Mouse (Mus musculus): ENCODE data around the gene Snx3. TPM values are rescaled to one million over a fixed set of nuclear protein-coding genes. Genes with fewer than 3 reads are reported as not detected.

Snx3 gene
- polyA plus RNA-seq, 1 experiment from 2014 or later = 294 TPM

- peaks cover 100% of the 10 kb centered on the region for H3K27me3 ChIP-seq
- DNase-seq = no peak
- no peaks in the 10 kb centered on the region for H3K9me3 ChIP-seq (replicated peaks)
- 2% methylated on average over 41 of the region's 41 CpGs for WGBS (ENCODE audit: insufficient replicate concordance)
- H3K4me3 ChIP-seq (replicated peaks) = peak overlapping the region; percentile 12; the same call in 1 of the 2 replicates
- H3K4me2 ChIP-seq = peak overlapping the region; percentile 14; the same call in 1 of the 2 replicates
- H3K4me1 ChIP-seq (replicated peaks) = peaks cover 23% of the 10 kb centered on the region
- no peak overlapping the region for H3K27ac ChIP-seq
- no peak overlapping the region for H3K9ac ChIP-seq
- H3K36me3 ChIP-seq = no peaks in the 10 kb centered on the region
- no peak for ATAC-seq (ENCODE audit: low read depth)
Measured at GRCm38 (mm10) chr10:42579475-42580130, 77.8 kb downstream of the Snx3 start.

GRCm38 (mm10) chr10:42580131-42580950, 78.5 kb downstream of the Snx3 start:
- WGBS (ENCODE audit: insufficient replicate concordance) = 2% methylated on average over 29 of the region's 29 CpGs
- H3K4me2 ChIP-seq = peak overlapping the region; percentile 14; the same call in 1 of the 2 replicates
- H3K27ac ChIP-seq = no peak overlapping the region
- no peak overlapping the region for H3K9ac ChIP-seq
- no peaks in the 10 kb centered on the region for H3K36me3 ChIP-seq
- no peak for ATAC-seq (ENCODE audit: low read depth)
- no peak for DNase-seq
- peaks cover 100% of the 10 kb centered on the region for H3K27me3 ChIP-seq
- H3K4me1 ChIP-seq (replicated peaks) = peaks cover 23% of the 10 kb centered on the region
- H3K9me3 ChIP-seq (replicated peaks) = no peaks in the 10 kb centered on the region
- H3K4me3 ChIP-seq (replicated peaks) = peak overlapping the region; percentile 12; the same call in 1 of the 2 replicates

- no peak overlapping the region for H3K4me2 ChIP-seq
- 6% methylated on average over 7 of the region's 7 CpGs for WGBS (ENCODE audit: insufficient replicate concordance)
- DNase-seq = no peak
Measured at GRCm38 (mm10) chr10:42580951-42581277, 79.1 kb downstream of the Snx3 start.

GRCm38 (mm10) chr10:42581694-42582565, 80.1 kb downstream of the Snx3 start:
- Histone ChIP-seq H3K4me1 (replicated peaks) (peaks cover 23% of the 10 kb centered on the region), H3K9ac (no peak overlapping the region), H3K27me3 (peaks cover 100% of the 10 kb centered on the region), H3K9me3 (replicated peaks) (no peaks in the 10 kb centered on the region), H3K36me3 (no peaks in the 10 kb centered on the region), H3K4me2 (no peak overlapping the region), H3K4me3 (replicated peaks) (no peak overlapping the region), H3K27ac (no peak overlapping the region)
- no peak for ATAC-seq (ENCODE audit: low read depth)
- WGBS (ENCODE audit: insufficient replicate concordance) = 2% methylated on average over 45 of the region's 45 CpGs
- DNase-seq = no peak

More at GRCm38 (mm10) chr10:42580951-42581277, 79.1 kb downstream of the Snx3 start:
- H3K4me3 ChIP-seq (replicated peaks) = no peak overlapping the region
- peaks cover 23% of the 10 kb centered on the region for H3K4me1 ChIP-seq (replicated peaks)
- ATAC-seq (ENCODE audit: low read depth) = no peak
- no peak overlapping the region for H3K27ac ChIP-seq
- H3K27me3 ChIP-seq = peaks cover 100% of the 10 kb centered on the region
- no peak overlapping the region for H3K9ac ChIP-seq
- H3K36me3 ChIP-seq = no peaks in the 10 kb centered on the region
- no peaks in the 10 kb centered on the region for H3K9me3 ChIP-seq (replicated peaks)

GRCm38 (mm10) chr10:42582566-42583110, 80.8 kb downstream of the Snx3 start:
- no peak overlapping the region for H3K4me3 ChIP-seq (replicated peaks)

GRCm38 (mm10) chr10:42583157-42583872, 81.5 kb downstream of the Snx3 start, which contains the start of the genes Nr2e1 and Ostm1:
TSS of gene Nr2e1 (minus strand) at chr10:42583632.
TSS of gene Ostm1 (plus strand) at chr10:42583822.
- no peak within 1 kb of the TSS for H3K27ac ChIP-seq
- peak within 1 kb of the TSS; percentile 10; the same call in 1 of the 2 replicates for H3K4me3 ChIP-seq (replicated peaks)
- H3K4me2 ChIP-seq = 0 out of 2 replicates have a peak within 1 kb of the TSS, but pooled peaks have one; percentile 19
- WGBS (ENCODE audit: insufficient replicate concordance) = 2% methylated on average over 43 of the region's 43 CpGs
- no peaks in the 10 kb centered on the region for H3K36me3 ChIP-seq
- ATAC-seq (ENCODE audit: low read depth) (no peak), DNase-seq (no peak)
- peaks cover 100% of the 10 kb centered on the region for H3K27me3 ChIP-seq
- peaks cover 23% of the 10 kb centered on the region for H3K4me1 ChIP-seq (replicated peaks)
- no peaks in the 10 kb centered on the region for H3K9me3 ChIP-seq (replicated peaks)
- no peak within 1 kb of the TSS for H3K9ac ChIP-seq

More at GRCm38 (mm10) chr10:42582566-42583110, 80.8 kb downstream of the Snx3 start:
- DNase-seq = no peak
- H3K36me3 ChIP-seq = no peaks in the 10 kb centered on the region
- H3K27ac ChIP-seq = no peak overlapping the region
- peaks cover 23% of the 10 kb centered on the region for H3K4me1 ChIP-seq (replicated peaks)
- no peak overlapping the region for H3K4me2 ChIP-seq
- no peak overlapping the region for H3K9ac ChIP-seq
- 2% methylated on average over 44 of the region's 44 CpGs for WGBS (ENCODE audit: insufficient replicate concordance)
- no peaks in the 10 kb centered on the region for H3K9me3 ChIP-seq (replicated peaks)
- H3K27me3 ChIP-seq = peaks cover 100% of the 10 kb centered on the region
- ATAC-seq (ENCODE audit: low read depth) = no peak

- peaks cover 100% of the 10 kb centered on the region for H3K27me3 ChIP-seq
- H3K9ac ChIP-seq = no peak overlapping the region
- H3K36me3 ChIP-seq = no peaks in the 10 kb centered on the region
- no peaks in the 10 kb centered on the region for H3K9me3 ChIP-seq (replicated peaks)
- H3K4me3 ChIP-seq (replicated peaks) = no peak overlapping the region
- ATAC-seq (ENCODE audit: low read depth) = no peak
- no peak for DNase-seq
- H3K4me2 ChIP-seq = 0 out of 2 replicates have a peak overlapping the region, but pooled peaks have one; percentile 19
- no peak overlapping the region for H3K27ac ChIP-seq
- H3K4me1 ChIP-seq (replicated peaks) = peaks cover 23% of the 10 kb centered on the region
- 2% methylated on average over 32 of the region's 32 CpGs for WGBS (ENCODE audit: insufficient replicate concordance)
Measured at GRCm38 (mm10) chr10:42583902-42584435, 82.1 kb downstream of the Snx3 start.

GRCm38 (mm10) chr10:42584436-42584983, 82.7 kb downstream of the Snx3 start:
- H3K27ac ChIP-seq = no peak overlapping the region
- H3K36me3 ChIP-seq = no peaks in the 10 kb centered on the region
- DNase-seq (no peak), ATAC-seq (ENCODE audit: low read depth) (no peak)
- H3K9ac ChIP-seq = no peak overlapping the region
- H3K27me3 ChIP-seq = peaks cover 100% of the 10 kb centered on the region
- H3K9me3 ChIP-seq (replicated peaks) = no peaks in the 10 kb centered on the region
- no peak overlapping the region for H3K4me2 ChIP-seq
- no peak overlapping the region for H3K4me3 ChIP-seq (replicated peaks)
- H3K4me1 ChIP-seq (replicated peaks) = peaks cover 21% of the 10 kb centered on the region
- 2% methylated on average over 37 of the region's 37 CpGs for WGBS (ENCODE audit: insufficient replicate concordance)

All from liver, embryonic 13.5 days (tissue).